Mouse (Mus musculus) CD8-positive naive resting alpha-beta T cell, adult 57 days (primary cell): ENCODE data around the gene Olfr612. TPM values are rescaled to one million over a fixed set of nuclear protein-coding genes. Genes with fewer than 3 reads are reported as not detected.

Experiments
- total RNA-seq: library from RNA; stranded (reverse); gene quantifications from one replicate; pipeline ENCODE4 v1.2.4, GENCODE M21; 2023

The Olfr612 gene
- total RNA-seq = not detected

DNA sequence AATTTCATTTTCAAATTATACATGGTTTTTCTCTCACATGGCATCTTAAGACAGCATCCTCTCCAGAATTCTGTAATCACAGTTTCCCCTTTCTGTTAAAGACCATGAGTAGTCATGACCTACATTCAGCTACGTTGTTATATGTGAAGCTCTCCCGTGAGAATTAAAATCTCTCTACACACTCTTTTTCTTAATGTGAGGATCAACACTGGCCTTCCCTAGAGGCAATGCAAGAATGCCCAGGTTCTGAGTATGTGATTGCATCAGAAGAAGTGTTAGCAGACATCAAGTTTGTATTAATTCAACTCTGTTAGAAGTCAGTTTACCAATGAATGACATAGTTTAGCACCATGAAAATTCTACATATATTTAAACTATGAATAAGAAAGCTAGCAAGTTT is at the start of gene Olfr612:
TSS of gene Olfr612 (minus strand) at position 101 of the 400 bp plus-strand sequence.

DNA sequence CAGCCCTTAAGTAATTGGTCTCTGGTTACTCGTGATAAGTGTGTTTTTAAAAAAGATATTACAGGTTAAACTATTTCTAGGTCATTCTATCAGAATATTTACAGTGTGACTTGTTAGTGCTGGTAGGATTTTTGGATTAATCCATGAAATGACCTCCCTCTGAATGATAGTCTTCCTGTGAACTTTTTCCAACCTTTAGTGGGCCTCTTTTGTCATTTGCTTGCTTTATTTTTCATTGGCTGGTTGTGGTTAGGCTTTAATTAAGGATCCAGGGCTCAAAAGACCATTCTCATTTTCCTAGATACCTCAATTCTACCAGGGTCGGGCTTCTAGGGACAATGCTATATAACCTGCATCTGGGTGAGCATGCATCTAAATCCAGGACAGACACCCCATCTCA is 47.3 kb upstream of the Olfr612 start, which contains the start of gene Olfr618:
TSS of gene Olfr618 (plus strand) at position 301 of the 400 bp plus-strand sequence.

DNA sequence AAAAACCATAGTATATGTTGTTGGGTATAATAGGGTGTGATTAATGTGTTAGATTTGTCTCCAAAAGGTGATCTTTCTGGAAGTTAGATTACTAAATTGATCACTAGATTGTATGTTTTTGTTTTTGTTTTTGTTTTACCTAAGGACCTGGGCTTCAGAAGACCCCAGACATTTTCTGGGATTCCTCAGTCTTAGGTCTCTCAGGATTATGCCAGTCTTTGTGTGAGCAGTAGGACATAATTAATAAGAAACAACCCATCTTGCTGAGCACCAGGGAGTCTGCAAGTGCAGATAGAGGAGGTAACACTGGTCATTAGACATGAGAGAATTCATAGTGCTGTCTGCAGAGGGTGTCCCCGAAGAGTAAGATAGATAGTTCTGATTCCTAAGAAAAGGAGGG is 30.2 kb upstream of the Olfr612 start, which contains the start of gene Olfr617:
TSS of gene Olfr617 (plus strand) at position 301 of the 400 bp plus-strand sequence.

GRCm38 (mm10) chr7:103569043-103569442 is 26.5 kb upstream of the Olfr612 start, which contains the start of gene Olfr616:
Olfr616 (minus strand) TSS chr7:103569143.

DNA sequence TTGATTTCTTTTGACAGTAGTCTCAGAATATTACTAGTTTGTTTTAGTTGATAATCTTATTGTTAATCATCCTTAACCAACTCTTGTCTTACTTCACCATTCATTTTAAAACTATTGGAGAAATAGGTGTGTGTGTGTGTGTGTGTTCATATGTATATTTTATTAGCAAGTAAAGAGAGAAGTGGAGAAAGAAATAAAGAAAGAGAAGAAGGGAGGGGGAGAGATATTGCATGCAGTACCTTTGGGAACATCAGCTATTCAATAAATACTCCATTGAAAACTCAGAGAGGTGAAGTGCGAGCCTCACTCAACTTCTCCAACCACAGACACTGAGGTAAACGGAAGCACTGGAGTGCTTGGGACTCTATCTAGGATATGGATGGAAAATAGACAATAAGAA is 13.3 kb upstream of the Olfr612 start, which contains the start of gene Olfr615:
TSS of gene Olfr615 (plus strand) at position 301 of the 400 bp plus-strand sequence.

GRCm38 (mm10) chr7:103547774-103548173 is 5.3 kb upstream of the Olfr612 start, which contains the start of gene Olfr613:
Olfr613 (plus strand) TSS chr7:103548074.

DNA sequence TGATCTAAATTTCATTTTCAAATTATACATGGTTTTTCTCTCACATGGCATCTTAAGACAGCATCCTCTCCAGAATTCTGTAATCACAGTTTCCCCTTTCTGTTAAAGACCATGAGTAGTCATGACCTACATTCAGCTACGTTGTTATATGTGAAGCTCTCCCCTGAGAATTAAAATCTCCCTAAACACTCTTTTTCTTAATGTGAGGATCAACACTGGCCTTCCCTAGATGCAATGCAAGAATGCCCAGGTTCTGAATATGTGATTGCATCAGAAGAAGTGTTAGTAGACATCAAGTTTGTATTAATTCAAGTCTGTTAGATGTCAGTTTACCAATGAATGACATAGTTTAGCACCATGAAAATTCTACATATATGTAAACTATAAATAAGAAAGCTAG is 21.8 kb downstream of the Olfr612 start, which contains the start of gene Olfr611:
TSS of gene Olfr611 (minus strand) at position 101 of the 400 bp plus-strand sequence.

DNA sequence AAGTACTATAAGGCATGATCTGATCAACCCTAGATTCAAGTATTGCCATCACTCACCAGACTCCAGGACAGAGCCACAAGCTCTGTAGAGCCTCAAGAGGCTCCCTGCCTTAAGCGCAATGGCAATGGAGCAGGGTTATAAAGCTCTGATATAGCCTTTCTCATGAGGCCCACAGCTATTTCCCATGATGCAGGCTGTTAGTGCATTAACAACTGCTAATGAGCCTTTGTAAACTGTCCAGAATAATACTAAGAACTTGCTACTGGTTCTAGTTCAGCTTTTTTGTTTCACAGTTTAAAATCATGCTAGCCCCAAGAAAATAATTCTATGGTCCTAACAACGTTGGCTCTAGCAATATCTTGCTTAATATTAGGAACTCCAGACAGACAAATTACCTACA is 30.5 kb downstream of the Olfr612 start, which contains the start of gene Olfr610:
TSS of gene Olfr610 (minus strand) at position 101 of the 400 bp plus-strand sequence.

DNA sequence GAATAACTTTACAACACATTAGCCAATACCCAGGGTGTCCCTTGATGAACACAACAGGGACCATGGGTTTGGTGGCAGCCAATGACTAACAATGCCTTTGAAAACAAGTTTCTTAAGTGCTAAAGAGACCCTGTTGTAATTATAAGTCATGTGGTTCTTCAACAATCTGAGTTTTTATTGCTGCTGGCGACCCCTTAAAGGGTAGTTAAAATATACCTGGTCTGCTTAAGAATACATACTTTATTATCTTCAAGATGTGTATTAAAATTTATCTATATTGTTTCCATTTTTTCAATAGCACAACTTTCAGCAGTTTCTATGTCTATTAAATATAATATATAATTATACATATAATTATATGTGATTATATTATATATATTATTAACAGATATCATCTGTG is 44.6 kb downstream of the Olfr612 start, which contains the start of gene Olfr609:
TSS of gene Olfr609 (minus strand) at position 101 of the 400 bp plus-strand sequence.

Other genes starting within 250 kb of the Olfr612 start
- gene Olfr596, start 237.1 kb downstream of the Olfr612 start, total RNA-seq = not detected
- gene Olfr597, start 226.4 kb downstream of the Olfr612 start, total RNA-seq = not detected
- not detected for gene Olfr598, start 219.1 kb downstream of the Olfr612 start, total RNA-seq
- not detected for gene Olfr599, start 206.8 kb downstream of the Olfr612 start, total RNA-seq
- gene Olfr600, start 193.0 kb downstream of the Olfr612 start, total RNA-seq = not detected
- gene Olfr601, start 180.1 kb downstream of the Olfr612 start, total RNA-seq = not detected
- not detected for gene Olfr603, start 156.5 kb downstream of the Olfr612 start, total RNA-seq
- not detected for gene Usp17lc, start 127.6 kb downstream of the Olfr612 start, total RNA-seq
- not detected for gene Olfr605, start 97.3 kb downstream of the Olfr612 start, total RNA-seq
- gene Olfr606, start 93.7 kb downstream of the Olfr612 start, total RNA-seq = not detected
- not detected for gene Olfr607, start 78.6 kb downstream of the Olfr612 start, total RNA-seq
- not detected for gene Olfr608, start 72.8 kb downstream of the Olfr612 start, total RNA-seq
- gene Olfr609, start 44.7 kb downstream of the Olfr612 start, total RNA-seq = not detected
- gene Olfr610, start 30.6 kb downstream of the Olfr612 start, total RNA-seq = not detected
- gene Olfr611, start 21.9 kb downstream of the Olfr612 start, total RNA-seq = not detected
- gene Olfr613, start 5.4 kb upstream of the Olfr612 start, total RNA-seq = not detected
- not detected for gene Olfr615, start 13.4 kb upstream of the Olfr612 start, total RNA-seq
- not detected for gene Olfr616, start 26.4 kb upstream of the Olfr612 start, total RNA-seq
- gene Olfr617, start 30.3 kb upstream of the Olfr612 start, total RNA-seq = not detected
- gene Olfr618, start 47.4 kb upstream of the Olfr612 start, total RNA-seq = not detected
- not detected for gene Olfr619, start 57.9 kb upstream of the Olfr612 start, total RNA-seq
- not detected for gene Olfr620, start 69.8 kb upstream of the Olfr612 start, total RNA-seq
- gene Olfr622, start 100.0 kb upstream of the Olfr612 start, total RNA-seq = not detected
- gene Olfr623, start 121.0 kb upstream of the Olfr612 start, total RNA-seq = not detected
- not detected for gene Olfr624, start 128.5 kb upstream of the Olfr612 start, total RNA-seq
- gene Olfr625-ps1, start 140.0 kb upstream of the Olfr612 start, total RNA-seq = not detected
- not detected for gene Olfr243, start 172.0 kb upstream of the Olfr612 start, total RNA-seq
- gene Olfr628, start 187.7 kb upstream of the Olfr612 start, total RNA-seq = not detected
- not detected for gene Olfr629, start 202.2 kb upstream of the Olfr612 start, total RNA-seq
- not detected for gene Olfr630, start 214.6 kb upstream of the Olfr612 start, total RNA-seq
- not detected for gene Olfr69, start 228.9 kb upstream of the Olfr612 start, total RNA-seq
- gene Olfr68, start 237.0 kb upstream of the Olfr612 start, total RNA-seq = not detected
- gene Olfr67, start 249.1 kb upstream of the Olfr612 start, total RNA-seq = not detected